Mouse (Mus musculus): ENCODE measurements around the gene Ubac2. TPM values are rescaled to one million over a fixed set of nuclear protein-coding genes. Genes with fewer than 3 reads are reported as not detected.

The Ubac2 gene
- polyA plus RNA-seq, 1 experiment from 2014 or later: 67.4 TPM

DNA sequence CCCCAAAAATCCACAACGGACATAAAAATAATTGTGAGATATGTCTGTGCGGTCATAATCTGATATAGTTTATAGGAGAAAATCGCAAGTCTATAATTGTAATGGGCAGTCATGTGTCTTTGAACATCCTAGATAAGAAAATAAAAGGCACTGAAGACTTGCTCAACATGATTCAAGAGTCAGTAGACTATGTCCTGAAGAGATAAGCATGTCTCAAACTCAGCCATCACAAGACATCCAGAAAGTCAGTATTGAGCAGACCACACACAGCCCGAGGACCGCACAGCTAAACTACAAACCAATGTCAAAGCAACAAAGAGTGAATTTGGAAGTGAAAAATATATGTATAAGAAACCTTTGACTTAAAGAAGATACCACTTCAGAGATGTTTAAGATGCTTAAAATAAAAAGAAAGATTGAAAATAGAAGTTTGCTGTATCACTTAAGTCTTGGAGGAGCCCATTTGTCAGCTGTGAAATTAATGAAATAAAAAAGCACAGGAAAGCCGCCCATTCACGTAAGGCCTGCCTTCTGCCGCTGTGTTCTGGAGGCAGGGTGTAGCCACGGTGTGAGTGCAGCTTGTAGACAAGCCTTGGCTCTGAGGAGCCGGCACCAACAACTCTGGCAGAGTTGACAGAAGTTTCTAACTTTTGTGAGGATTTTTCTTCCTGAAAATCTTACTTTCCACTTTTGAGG, 78.9 kb downstream of the Ubac2 start:
- no peak overlapping the region for H3K4me2 ChIP-seq
- H3K9ac ChIP-seq: no peak overlapping the region
- ATAC-seq (ENCODE audit: low FRiP score): no peak
- no peak overlapping the region for H3K4me3 ChIP-seq (replicated peaks)
- no peaks in the 10 kb centered on the region for H3K27me3 ChIP-seq
- no peaks in the 10 kb centered on the region for H3K4me1 ChIP-seq
- no peak overlapping the region for H3K27ac ChIP-seq
- no peaks in the 10 kb centered on the region for H3K9me3 ChIP-seq
- 96% methylated on average over 10 of the region's 10 CpGs for WGBS
- H3K36me3 ChIP-seq (replicated peaks): no peaks in the 10 kb centered on the region; the same call in 1 of the 2 replicates

DNA sequence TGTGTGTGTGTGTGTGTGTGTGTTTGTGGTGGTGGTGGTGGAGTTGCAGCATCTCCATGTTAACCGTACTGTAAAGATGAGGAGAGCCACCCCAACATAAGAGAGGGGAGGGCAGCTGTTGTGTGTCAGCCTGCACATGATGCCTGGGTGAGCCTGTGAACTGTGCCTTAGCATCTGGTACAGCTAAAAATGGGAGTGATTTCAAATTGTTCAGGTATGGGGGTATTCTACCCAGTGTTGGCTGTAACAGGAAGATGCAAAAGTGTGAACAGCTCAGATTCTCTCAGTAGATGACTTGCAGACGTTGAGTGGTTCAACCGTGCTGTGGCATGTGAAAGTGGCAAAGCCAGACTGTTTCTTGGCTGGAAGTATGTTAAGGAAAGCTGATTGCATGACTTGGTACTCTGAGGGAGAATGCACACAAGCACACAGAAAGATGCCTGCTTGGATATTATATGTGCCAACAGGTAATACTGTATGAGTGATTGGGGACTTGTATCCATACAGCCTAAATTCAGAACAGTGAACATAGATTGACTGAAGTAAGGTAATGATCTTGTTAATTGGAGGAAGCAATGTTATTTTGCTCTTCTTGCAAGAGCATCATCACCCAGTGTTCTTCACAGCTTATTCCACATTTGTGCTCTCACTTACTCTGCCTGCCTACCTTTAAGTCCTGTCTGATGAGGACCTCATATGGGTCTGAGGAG, 79.8 kb downstream of the Ubac2 start:
- H3K27me3 ChIP-seq: no peaks in the 10 kb centered on the region
- H3K9me3 ChIP-seq: no peaks in the 10 kb centered on the region
- H3K27ac ChIP-seq: no peak overlapping the region
- no peak overlapping the region for H3K4me3 ChIP-seq (replicated peaks)
- no peak for ATAC-seq (ENCODE audit: low FRiP score)
- no peaks in the 10 kb centered on the region; the same call in 1 of the 2 replicates for H3K36me3 ChIP-seq (replicated peaks)
- 93% methylated on average over 3 of the region's 3 CpGs for WGBS
- no peak overlapping the region for H3K9ac ChIP-seq
- H3K4me2 ChIP-seq: no peak overlapping the region
- H3K4me1 ChIP-seq: no peaks in the 10 kb centered on the region

DNA sequence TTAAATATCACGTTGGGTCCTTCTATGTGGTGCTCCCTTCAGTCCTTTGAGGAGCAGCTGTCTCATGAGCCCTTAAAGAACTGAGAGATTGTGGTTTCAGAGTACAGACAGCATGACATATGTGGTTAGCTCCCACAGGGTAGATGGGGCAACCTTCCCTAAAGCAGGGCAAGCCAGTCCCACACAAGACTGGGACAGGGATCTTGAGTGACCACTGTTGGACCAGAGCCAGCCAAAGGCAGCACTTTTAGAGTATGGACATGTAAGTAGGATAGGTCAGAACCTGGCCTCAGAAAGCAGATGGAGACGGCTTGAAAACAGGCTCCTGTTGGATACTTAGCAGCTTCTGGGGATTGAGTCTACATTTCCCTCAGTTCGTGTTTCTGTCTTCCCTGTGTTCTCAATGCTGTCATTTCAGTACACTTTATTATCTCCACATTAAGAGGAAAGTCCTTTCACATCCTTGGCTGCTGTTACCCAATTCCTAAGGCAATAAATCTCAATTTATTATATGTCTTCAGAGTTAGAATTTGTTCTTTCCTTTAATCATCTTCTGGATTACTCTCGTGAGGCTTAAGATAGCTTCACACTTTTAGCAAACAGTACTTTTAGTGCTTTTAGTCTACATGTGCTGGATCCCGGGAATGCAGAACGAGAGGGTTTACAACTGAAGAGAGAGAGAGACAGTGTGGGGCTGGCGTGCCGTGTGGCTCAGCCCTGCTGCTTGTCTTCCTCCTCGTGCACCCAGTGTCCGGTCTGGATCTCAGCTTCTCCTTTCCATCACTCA, 80.5 kb downstream of the Ubac2 start:
- no peak overlapping the region for H3K9ac ChIP-seq
- no peaks in the 10 kb centered on the region for H3K27me3 ChIP-seq
- no peak for ATAC-seq (ENCODE audit: low FRiP score)
- H3K4me2 ChIP-seq: no peak overlapping the region
- no peak overlapping the region for H3K4me3 ChIP-seq (replicated peaks)
- no peaks in the 10 kb centered on the region; the same call in 1 of the 2 replicates for H3K36me3 ChIP-seq (replicated peaks)
- no peaks in the 10 kb centered on the region for H3K4me1 ChIP-seq
- WGBS: 91% methylated on average over 10 of the region's 10 CpGs
- no peaks in the 10 kb centered on the region for H3K9me3 ChIP-seq
- no peak overlapping the region for H3K27ac ChIP-seq

DNA sequence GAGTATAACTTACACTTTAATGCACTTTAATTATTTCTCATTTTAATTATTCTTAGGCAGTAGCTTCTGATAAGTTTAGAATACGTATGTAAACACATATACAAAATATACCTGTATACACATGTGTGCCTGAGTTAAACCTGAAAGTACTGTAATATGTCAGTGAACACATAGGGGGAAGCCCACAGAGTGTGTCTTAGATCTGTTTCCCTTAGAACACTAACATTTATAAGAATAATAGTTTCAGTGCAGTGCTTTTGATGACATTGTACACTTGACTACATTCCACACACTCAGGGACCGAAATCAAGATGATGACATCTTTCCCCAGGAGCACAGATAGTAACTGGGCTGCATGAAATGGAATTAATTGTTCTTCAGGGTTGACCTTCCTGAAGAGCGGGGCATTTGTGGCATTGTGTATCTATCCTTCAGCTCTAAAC, 81.1 kb downstream of the Ubac2 start:
- Histone ChIP-seq H3K4me3 (replicated peaks) (no peak overlapping the region), H3K27me3 (no peaks in the 10 kb centered on the region), H3K27ac (no peak overlapping the region), H3K4me2 (no peak overlapping the region), H3K9me3 (no peaks in the 10 kb centered on the region), H3K9ac (no peak overlapping the region), H3K36me3 (replicated peaks) (no peaks in the 10 kb centered on the region; the same call in 1 of the 2 replicates), H3K4me1 (no peaks in the 10 kb centered on the region)
- no peak for ATAC-seq (ENCODE audit: low FRiP score)
- 98% methylated on average over 3 of the region's 3 CpGs for WGBS

DNA sequence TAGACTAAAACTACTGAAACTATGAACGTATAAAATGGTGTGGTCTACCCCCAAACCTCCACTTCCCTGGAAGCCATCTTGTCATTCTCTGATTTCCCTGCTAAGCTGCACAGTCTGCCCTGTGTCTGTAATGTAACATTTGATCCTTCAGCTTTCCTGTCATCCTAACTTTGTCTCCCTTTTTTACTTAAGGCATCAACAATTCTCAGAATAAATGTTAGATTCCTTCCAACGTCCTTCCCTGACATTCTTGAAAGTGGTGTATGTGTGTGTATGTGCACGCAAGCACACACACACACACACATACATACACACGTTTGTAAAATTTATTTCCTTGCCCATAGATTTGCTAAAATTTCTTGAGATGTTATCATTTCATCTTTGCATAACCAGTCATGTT, 81.6 kb downstream of the Ubac2 start:
- Histone ChIP-seq H3K36me3 (replicated peaks) (no peaks in the 10 kb centered on the region), H3K4me1 (no peaks in the 10 kb centered on the region), H3K4me3 (replicated peaks) (no peak overlapping the region), H3K27me3 (no peaks in the 10 kb centered on the region), H3K4me2 (no peak overlapping the region), H3K27ac (no peak overlapping the region), H3K9ac (no peak overlapping the region), H3K9me3 (no peaks in the 10 kb centered on the region)
- no peak for ATAC-seq (ENCODE audit: low FRiP score)
- WGBS: 87% methylated on average over 4 of the region's 4 CpGs

DNA sequence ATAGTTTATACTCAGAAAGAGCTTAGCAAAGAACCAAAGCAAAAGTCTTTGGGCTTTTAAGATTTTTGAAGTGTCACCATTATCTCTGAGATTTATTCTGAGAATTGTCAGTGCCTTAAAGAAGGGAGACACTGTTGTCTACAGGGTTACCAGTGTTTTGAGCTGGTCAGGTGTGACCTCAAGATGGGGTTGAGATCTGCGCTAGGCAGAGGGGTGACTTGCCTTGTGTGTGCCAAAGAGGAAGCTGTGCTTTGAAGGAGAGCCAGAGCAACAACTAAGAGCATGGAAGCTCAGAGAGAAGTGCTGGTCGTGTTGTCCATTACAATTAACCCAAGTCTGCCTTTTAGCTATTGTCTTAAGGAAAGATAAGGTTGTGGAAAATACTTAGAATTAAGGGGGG, 82.1 kb downstream of the Ubac2 start:
- H3K9ac ChIP-seq: no peak overlapping the region
- ATAC-seq (ENCODE audit: low FRiP score): no peak
- no peak overlapping the region for H3K4me2 ChIP-seq
- no peak overlapping the region for H3K4me3 ChIP-seq (replicated peaks)
- 73% methylated on average over 2 of the region's 2 CpGs for WGBS
- no peaks in the 10 kb centered on the region for H3K4me1 ChIP-seq
- no peak overlapping the region for H3K27ac ChIP-seq
- H3K9me3 ChIP-seq: no peaks in the 10 kb centered on the region
- H3K36me3 ChIP-seq (replicated peaks): no peaks in the 10 kb centered on the region
- no peaks in the 10 kb centered on the region for H3K27me3 ChIP-seq

DNA sequence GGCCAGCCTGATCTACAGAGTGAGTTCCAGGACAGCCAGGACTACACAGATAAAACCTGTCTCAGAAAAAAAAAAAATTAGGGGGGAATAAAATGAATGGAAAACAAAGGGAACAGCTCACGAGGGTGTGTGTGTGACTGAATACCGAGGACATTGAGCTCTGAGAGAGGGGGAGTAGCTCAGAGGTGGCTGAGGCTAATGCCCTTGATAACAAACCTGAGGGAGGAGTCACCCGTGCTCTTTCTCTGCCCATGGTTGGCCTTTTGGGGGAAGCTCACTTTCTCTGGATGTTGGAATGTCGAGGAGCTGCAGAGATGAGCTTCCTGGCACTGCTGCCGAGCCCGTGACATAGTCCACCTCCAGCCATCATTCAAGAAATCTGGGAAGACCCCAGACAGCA, 82.6 kb downstream of the Ubac2 start:
- no peaks in the 10 kb centered on the region for H3K27me3 ChIP-seq
- 80% methylated on average over 6 of the region's 6 CpGs for WGBS
- no peaks in the 10 kb centered on the region for H3K36me3 ChIP-seq (replicated peaks)
- H3K4me1 ChIP-seq: no peaks in the 10 kb centered on the region
- H3K9ac ChIP-seq: no peak overlapping the region
- no peak overlapping the region for H3K4me2 ChIP-seq
- no peaks in the 10 kb centered on the region for H3K9me3 ChIP-seq
- H3K27ac ChIP-seq: no peak overlapping the region
- H3K4me3 ChIP-seq (replicated peaks): no peak overlapping the region
- ATAC-seq (ENCODE audit: low FRiP score): no peak

DNA sequence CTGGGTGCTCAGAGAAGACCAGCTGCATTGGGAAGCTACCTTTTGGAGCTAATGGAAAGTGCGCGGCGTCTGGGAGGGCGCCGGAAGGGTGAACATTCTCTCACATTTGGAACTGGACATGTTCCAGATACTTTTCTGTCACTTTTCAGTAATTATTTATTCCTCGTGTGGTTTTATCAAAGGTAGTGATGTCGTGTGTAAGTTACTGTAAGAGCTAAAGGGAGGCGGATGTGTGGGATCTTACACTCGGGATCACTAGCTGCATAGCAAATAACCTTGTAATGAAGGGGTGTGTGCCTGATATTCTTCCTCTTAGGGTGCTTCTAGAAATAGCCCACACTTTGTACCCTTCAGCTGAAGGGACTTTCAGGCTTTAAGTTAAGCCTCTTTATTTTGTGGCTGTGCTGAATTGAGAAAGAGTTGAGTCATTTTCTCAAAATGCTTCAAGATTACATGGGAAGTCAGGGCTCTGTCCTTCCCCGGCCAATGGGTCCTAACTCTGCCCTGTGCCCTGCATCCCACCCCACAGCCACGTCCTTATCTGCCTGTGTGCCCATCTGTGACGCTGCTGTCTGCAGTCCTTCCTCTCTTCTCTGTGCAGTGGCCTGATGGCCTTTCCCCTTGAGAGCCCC, 83.2 kb downstream of the Ubac2 start:
- H3K4me1 ChIP-seq: no peaks in the 10 kb centered on the region
- WGBS: 91% methylated on average over 12 of the region's 12 CpGs
- H3K9me3 ChIP-seq: no peaks in the 10 kb centered on the region
- ATAC-seq (ENCODE audit: low FRiP score): no peak
- no peak overlapping the region for H3K27ac ChIP-seq
- no peaks in the 10 kb centered on the region for H3K27me3 ChIP-seq
- no peak overlapping the region for H3K9ac ChIP-seq
- H3K4me2 ChIP-seq: no peak overlapping the region
- H3K36me3 ChIP-seq (replicated peaks): no peaks in the 10 kb centered on the region
- H3K4me3 ChIP-seq (replicated peaks): no peak overlapping the region

DNA sequence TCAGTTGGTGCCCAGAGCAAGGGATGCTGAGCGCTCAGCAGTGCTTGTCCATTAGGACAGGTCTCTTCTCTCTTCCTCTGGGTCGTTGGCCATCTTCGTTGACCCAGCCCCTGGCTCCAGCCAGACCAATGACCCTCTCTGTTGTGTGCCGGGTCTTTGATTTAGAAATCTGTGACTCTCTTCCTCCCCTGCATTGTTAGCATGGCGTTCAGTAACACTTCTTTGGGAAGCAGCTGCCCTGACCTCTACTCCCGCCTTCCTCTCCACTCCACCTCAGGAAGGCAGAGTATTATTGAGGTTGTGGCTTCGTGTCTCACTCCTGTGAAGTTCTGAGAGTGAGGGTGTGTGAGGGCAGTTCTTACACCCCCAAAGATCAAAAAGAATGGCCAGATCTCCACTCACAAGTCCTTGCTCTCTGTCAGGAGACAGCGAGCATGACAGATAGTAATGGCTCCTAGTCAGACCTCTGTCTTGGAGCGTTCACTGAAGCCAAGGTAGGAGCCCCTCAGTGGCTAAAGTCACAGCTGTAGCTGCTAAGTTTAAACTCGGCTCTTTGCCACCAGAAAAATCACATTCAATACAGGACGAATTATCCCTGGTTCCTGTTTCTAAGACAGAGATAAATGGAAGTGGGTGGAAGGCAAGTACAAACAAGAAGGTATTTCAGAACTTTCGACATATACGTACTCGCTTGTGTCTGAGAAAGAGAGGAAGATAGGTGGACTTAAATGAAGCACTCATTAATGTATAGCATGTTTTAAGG, 83.9 kb downstream of the Ubac2 start:
- Histone ChIP-seq H3K4me3 (replicated peaks) (no peak overlapping the region), H3K4me2 (no peak overlapping the region), H3K27me3 (no peaks in the 10 kb centered on the region), H3K4me1 (no peaks in the 10 kb centered on the region), H3K9ac (no peak overlapping the region), H3K9me3 (no peaks in the 10 kb centered on the region), H3K27ac (no peak overlapping the region), H3K36me3 (replicated peaks) (no peaks in the 10 kb centered on the region)
- WGBS: 84% methylated on average over 14 of the region's 14 CpGs
- ATAC-seq (ENCODE audit: low FRiP score): no peak

DNA sequence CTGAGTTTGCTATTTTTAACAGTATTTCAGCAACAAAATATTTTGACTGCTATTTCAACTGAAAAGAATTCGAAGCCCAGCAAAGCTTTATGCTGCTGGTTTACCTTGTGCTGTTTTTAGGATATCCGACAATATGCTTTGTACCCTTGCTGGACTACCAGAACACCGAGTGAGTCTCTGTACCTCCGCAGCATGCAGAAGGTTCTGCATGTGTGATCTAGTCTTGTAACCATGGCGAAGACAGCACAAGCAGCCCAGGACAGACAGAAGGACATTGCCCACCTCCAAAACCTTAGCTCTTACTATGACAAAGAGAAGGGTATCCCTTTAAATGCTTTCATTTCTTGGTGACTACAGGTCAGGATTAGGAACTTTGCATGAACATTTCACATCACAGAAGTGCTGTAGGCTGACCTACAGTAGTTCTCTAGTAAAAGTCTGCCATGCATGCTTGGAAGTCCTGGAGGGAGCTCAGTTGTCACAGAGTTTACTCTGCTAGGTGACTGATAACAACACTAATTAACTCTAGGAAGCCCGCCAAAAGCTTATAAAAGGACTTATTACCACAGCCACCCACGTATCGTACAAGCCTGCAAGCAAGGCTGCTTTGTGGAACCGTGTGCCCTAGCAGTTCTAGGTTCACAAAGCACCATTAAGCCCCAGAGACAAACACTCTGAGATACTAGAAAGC, 85.0 kb downstream of the Ubac2 start:
- H3K36me3 ChIP-seq (replicated peaks): no peaks in the 10 kb centered on the region
- no peak overlapping the region for H3K4me3 ChIP-seq (replicated peaks)
- WGBS: 75% methylated on average over 9 of the region's 9 CpGs
- H3K27me3 ChIP-seq: no peaks in the 10 kb centered on the region
- no peaks in the 10 kb centered on the region for H3K9me3 ChIP-seq
- H3K27ac ChIP-seq: 0 out of 2 replicates have a peak overlapping the region, but pooled peaks have one; percentile 21
- no peak for ATAC-seq (ENCODE audit: low FRiP score)
- no peak overlapping the region for H3K9ac ChIP-seq
- no peak overlapping the region for H3K4me2 ChIP-seq
- H3K4me1 ChIP-seq: no peaks in the 10 kb centered on the region

DNA sequence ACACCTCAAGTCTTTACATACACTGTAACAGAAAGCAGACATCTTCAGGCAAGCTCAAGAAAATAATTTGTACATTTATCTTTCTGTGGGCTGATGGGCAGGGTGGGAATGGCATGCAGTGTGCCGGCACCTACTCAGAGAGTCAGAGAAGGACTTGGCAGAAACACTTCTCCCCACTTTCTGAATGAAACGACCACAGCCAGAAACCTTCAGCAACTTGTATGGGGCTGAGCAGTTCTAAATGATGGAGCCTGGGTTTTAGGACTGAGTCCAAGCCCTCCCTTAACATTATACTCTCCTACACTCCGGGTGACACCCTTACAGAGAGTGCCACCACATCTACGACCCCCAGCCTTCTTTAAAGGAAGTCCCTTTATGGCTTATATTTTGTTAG, 85.5 kb downstream of the Ubac2 start:
- H3K9ac ChIP-seq: no peak overlapping the region
- 78% methylated on average over 4 of the region's 4 CpGs for WGBS
- H3K27ac ChIP-seq: 0 out of 2 replicates have a peak overlapping the region, but pooled peaks have one; percentile 21
- ATAC-seq (ENCODE audit: low FRiP score): no peak
- no peaks in the 10 kb centered on the region for H3K36me3 ChIP-seq (replicated peaks)
- H3K4me2 ChIP-seq: no peak overlapping the region
- H3K27me3 ChIP-seq: no peaks in the 10 kb centered on the region
- no peak overlapping the region for H3K4me3 ChIP-seq (replicated peaks)
- H3K4me1 ChIP-seq: no peaks in the 10 kb centered on the region
- no peaks in the 10 kb centered on the region for H3K9me3 ChIP-seq
